Mouse (Mus musculus): Measurements from ENCODE around the gene Ccdc153.

DNA sequence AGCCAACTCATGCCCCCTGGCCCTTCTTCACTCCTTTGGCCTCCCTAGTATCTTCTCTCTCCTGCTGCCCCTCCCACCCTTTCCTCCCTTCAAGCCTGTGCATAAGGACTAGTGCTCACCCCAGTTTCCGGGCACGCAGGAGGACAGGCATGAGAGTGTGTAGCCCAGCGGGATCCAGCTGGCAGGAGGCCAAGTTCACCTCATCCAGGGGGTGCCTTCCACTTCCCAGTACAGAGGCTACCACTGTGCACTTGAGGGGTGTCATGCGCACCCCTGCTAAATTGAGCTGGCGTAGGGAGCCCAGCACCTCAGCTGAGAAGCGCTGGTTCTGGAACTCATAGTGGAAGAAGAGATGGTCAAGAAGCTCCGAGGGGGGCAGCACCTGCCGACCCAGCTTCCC lies 15.7 kb downstream of the Ccdc153 start:
- TF ChIP-seq CTCF (IDR thresholded peaks at IDR 0.05; ENCODE audit: borderline replicate concordance, insufficient read depth, low read depth, low read length) (no peak), POLR2A (IDR thresholded peaks at IDR 0.05; ENCODE audit: borderline replicate concordance, insufficient read depth, low read length) (no peak)

All from cerebellum, adult 2 months (tissue).